Mouse (Mus musculus) right cerebral cortex, adult 18-20 months (tissue): Measurements from ENCODE around the gene Fetub.

Experiments
- DNase-seq: peaks from one replicate; pipeline ENCODE4 v3.0.0; 2022; ENCODE audit warnings: mixed read lengths

Fetub gene

GRCm38 (mm10) chr16:22967383-22968030 is 49.4 kb downstream of the Fetub start:
- DNase-seq: no peak
